Mouse (Mus musculus) T-cell, adult 2 months (primary cell): ENCODE data around the gene Arhgef3.

Source experiments
- DNase-seq: peaks from one replicate; pipeline ENCODE4 v3.0.0; 2022; ENCODE audit warnings: low spot score

Gene Arhgef3

GRCm38 (mm10) chr14:27347224-27347623 lies 232.5 kb downstream of the Arhgef3 start:
- DNase-seq, result no peak

- no peak for DNase-seq
Measured at GRCm38 (mm10) chr14:27347666-27348065, 233.0 kb downstream of the Arhgef3 start.

GRCm38 (mm10) chr14:27348088-27348487 lies 233.4 kb downstream of the Arhgef3 start:
- no peak for DNase-seq

- DNase-seq, result no peak
Measured at GRCm38 (mm10) chr14:27348656-27349055, 234.0 kb downstream of the Arhgef3 start.

GRCm38 (mm10) chr14:27349120-27349519 lies 234.4 kb downstream of the Arhgef3 start:
- no peak for DNase-seq

- DNase-seq, result no peak
Measured at GRCm38 (mm10) chr14:27349828-27350729, 235.4 kb downstream of the Arhgef3 start.

GRCm38 (mm10) chr14:27351051-27351475 lies 236.4 kb downstream of the Arhgef3 start:
- DNase-seq, result no peak

GRCm38 (mm10) chr14:27351476-27352079 lies 236.9 kb downstream of the Arhgef3 start:
- DNase-seq, result peak; percentile 66

GRCm38 (mm10) chr14:27352470-27352869 lies 237.8 kb downstream of the Arhgef3 start:
- no peak for DNase-seq

GRCm38 (mm10) chr14:27355151-27355550 lies 240.5 kb downstream of the Arhgef3 start:
- DNase-seq, result peak; percentile 35

GRCm38 (mm10) chr14:27355937-27356336 lies 241.2 kb downstream of the Arhgef3 start:
- no peak for DNase-seq

- peak; percentile 54 for DNase-seq
Measured at GRCm38 (mm10) chr14:27357139-27357538, 242.4 kb downstream of the Arhgef3 start.

- DNase-seq, result no peak
Measured at GRCm38 (mm10) chr14:27358202-27358601, 243.5 kb downstream of the Arhgef3 start.

- DNase-seq, result no peak
Measured at GRCm38 (mm10) chr14:27360849-27361248, 246.2 kb downstream of the Arhgef3 start.

GRCm38 (mm10) chr14:27361514-27361913 lies 246.8 kb downstream of the Arhgef3 start:
- DNase-seq, result no peak

- DNase-seq, result no peak
Measured at GRCm38 (mm10) chr14:27364668-27365257, 250.1 kb downstream of the Arhgef3 start.

- no peak for DNase-seq
Measured at GRCm38 (mm10) chr14:27367117-27367711, 252.5 kb downstream of the Arhgef3 start.

- no peak for DNase-seq
Measured at GRCm38 (mm10) chr14:27368619-27369018, 253.9 kb downstream of the Arhgef3 start.

- no peak for DNase-seq
Measured at GRCm38 (mm10) chr14:27369503-27369902, 254.8 kb downstream of the Arhgef3 start.

- no peak for DNase-seq
Measured at GRCm38 (mm10) chr14:27371669-27372076, 257.0 kb downstream of the Arhgef3 start.

- DNase-seq, result no peak
Measured at GRCm38 (mm10) chr14:27373498-27373897, 258.8 kb downstream of the Arhgef3 start.

GRCm38 (mm10) chr14:27376115-27376648 lies 261.5 kb downstream of the Arhgef3 start:
- no peak for DNase-seq
